ENCODE assay signal across 25 mouse cellular contexts in genomic region chr16:38338077-38338476, GRCm38 (mm10). TPM values are rescaled to one million over a fixed set of nuclear protein-coding genes. Genes with fewer than 3 reads are reported as not detected.
"Had no signal": no experiment of that assay in that cellular context is flagged by ENCODE, and none has a peak within 500 bp of the region (broad histone marks: within the 10 kb centered on the region; RNA-seq: fewer than 3 reads in every experiment).

No protein-coding gene starts in this region.

RNA-seq across cellular contexts. Expression of gene Maats1, which starts 3.9 kb away (rescaled TPM):
- total RNA-seq: megakaryocyte, adult 5-6 weeks had no signal
- polyA plus RNA-seq: kidney, embryonic 14.5 days; limb, embryonic 15.5 days; macrophage had no signal

RNA-seq across cellular contexts. Expression of gene Gm21987, which starts 8.8 kb away (rescaled TPM):
- total RNA-seq: layer of hippocampus, postnatal 10 days; layer of hippocampus, postnatal 36 days; left cerebral cortex, adult 8-10 months; left cerebral cortex, postnatal 14 days; left cerebral cortex, postnatal 4 days; megakaryocyte, adult 5-6 weeks had no signal
- polyA plus RNA-seq: kidney, adult 2 months; kidney, embryonic 14.5 days; kidney, postnatal 0 days; large intestine, adult 2 months; limb, embryonic 12.5 days; liver, embryonic 12.5 days; liver, embryonic 16.5 days; lung, embryonic 14.5 days; lung, postnatal 0 days; macrophage; midbrain, embryonic 12.5 days; midbrain, embryonic 15.5 days; neural tube, embryonic 12.5 days; neural tube, embryonic 15.5 days; stomach, embryonic 15.5 days; testis, adult 2 months; urinary bladder, adult 2 months had no signal

RNA-seq across cellular contexts. Expression of gene Popdc2, which starts 23.9 kb away (rescaled TPM):
- polyA plus RNA-seq: macrophage had no signal

RNA-seq across cellular contexts. Expression of gene Nr1i2, which starts 43.5 kb away (rescaled TPM):
- total RNA-seq: layer of hippocampus, adult 8-10 months; layer of hippocampus, postnatal 10 days; layer of hippocampus, postnatal 36 days; left cerebral cortex, postnatal 14 days; left cerebral cortex, postnatal 4 days; megakaryocyte, adult 5-6 weeks had no signal
- polyA plus RNA-seq: limb, embryonic 12.5 days; limb, embryonic 15.5 days; lung, embryonic 14.5 days; macrophage; midbrain, embryonic 12.5 days; neural tube, embryonic 12.5 days; neural tube, embryonic 15.5 days had no signal
